Mouse (Mus musculus) embryonic facial prominence, embryonic 15.5 days (tissue): ENCODE data around the gene Cpsf3. TPM values are rescaled to one million over a fixed set of nuclear protein-coding genes. Genes with fewer than 3 reads are reported as not detected.

ENCODE experiments used
- ATAC-seq: fragments of 200-750 bp; cut with Nextera tagmentation; 2 replicates; pipeline ENCODE4 v1.8.0; 2017; ENCODE audit warnings: low read depth, moderate TSS enrichment; ENCODE audit not compliant: insufficient number of reproducible peaks, low FRiP score, low TSS enrichment
- H3K27ac ChIP-seq: fragments of 300-500 bp; sonication (generic); replicated peaks from 2 replicates; pipeline ENCODE4 v1.5.1; 2015; ENCODE audit warnings: mild to moderate bottlenecking, inconsistent platforms
- H3K27me3 ChIP-seq: fragments of 300-500 bp; sonication (generic); 2 replicates; pipeline ENCODE4 v1.6.1; 2015; ENCODE audit warnings: inconsistent platforms
- H3K36me3 ChIP-seq: fragments of 300-500 bp; sonication (generic); 2 replicates; pipeline ENCODE4 v1.6.1; 2015; ENCODE audit warnings: mild to moderate bottlenecking, inconsistent platforms
- H3K4me1 ChIP-seq: fragments of 300-500 bp; sonication (generic); 2 replicates; pipeline ENCODE4 v1.6.1; 2015; ENCODE audit warnings: inconsistent platforms
- H3K4me2 ChIP-seq: fragments of 300-500 bp; sonication (generic); replicated peaks from 2 replicates; pipeline ENCODE4 v1.6.1; 2015; ENCODE audit warnings: mild to moderate bottlenecking, inconsistent platforms
- H3K4me3 ChIP-seq: fragments of 300-500 bp; sonication (generic); replicated peaks from 2 replicates; pipeline ENCODE4 v1.5.1; 2015; ENCODE audit warnings: mild to moderate bottlenecking, inconsistent platforms
- H3K9ac ChIP-seq: fragments of 300-500 bp; sonication (generic); 2 replicates; pipeline ENCODE4 v1.6.1; 2015; ENCODE audit warnings: inconsistent platforms
- H3K9me3 ChIP-seq: fragments of 300-500 bp; sonication (generic); replicated peaks from 2 replicates; pipeline ENCODE4 v1.6.1; 2016; ENCODE audit warnings: inconsistent platforms
- WGBS: fragments of 180-500 bp; shearing (Covaris S2); methylation state at CpG from one replicate; pipeline ENCODE4 v1.1.7; 2015; 5-methylcytosine and 5-hydroxymethylcytosine counted together
- polyA plus RNA-seq: library from polyadenylated mRNA; unstranded; fragments of >200 nt; fragmentation: Nextera tagmentation; extraction: Ambion mirVana; gene quantifications from 2 replicates; pipeline ENCODE4 v1.2.1, GENCODE M21; 2015

The Cpsf3 gene
- polyA plus RNA-seq, 1 experiment from 2014 or later, result 96.8 TPM

GRCm38 (mm10) chr12:21337171-21337570 lies 52.0 kb downstream of the Cpsf3 start:
- H3K27me3 ChIP-seq, result no peaks in the 10 kb centered on the region
- H3K9me3 ChIP-seq, result no peaks in the 10 kb centered on the region
- H3K4me1 ChIP-seq, result no peaks in the 10 kb centered on the region
- H3K9ac ChIP-seq, result no peak overlapping the region
- H3K4me2 ChIP-seq, result no peak overlapping the region
- H3K36me3 ChIP-seq, result peaks cover 59% of the 10 kb centered on the region
- 90% methylated on average over 5 of the region's 5 CpGs for WGBS
- H3K27ac ChIP-seq, result no peak overlapping the region
- H3K4me3 ChIP-seq, result no peak overlapping the region
- no peak for ATAC-seq

DNA sequence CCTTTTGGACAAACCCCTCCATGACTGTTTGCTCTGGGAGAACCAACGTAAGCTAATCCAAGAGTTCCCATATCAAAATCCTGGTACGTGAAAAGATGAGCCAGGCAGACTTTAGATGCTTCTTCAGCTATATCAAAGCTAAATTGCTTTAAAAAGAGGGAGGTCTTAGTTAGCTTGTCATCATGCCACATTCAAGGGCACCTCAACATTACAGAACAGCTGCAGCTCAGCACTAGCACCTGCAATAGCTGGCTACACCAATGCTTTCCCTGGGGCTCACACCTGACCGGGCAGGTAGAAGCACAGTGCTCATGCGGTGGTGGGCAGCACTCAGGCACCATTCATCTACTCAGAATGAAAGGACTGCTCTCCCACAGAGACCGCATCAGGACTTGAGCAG lies 55.5 kb downstream of the Cpsf3 start:
- Histone ChIP-seq H3K27ac (no peak overlapping the region), H3K27me3 (no peaks in the 10 kb centered on the region), H3K4me3 (no peak overlapping the region), H3K4me1 (no peaks in the 10 kb centered on the region), H3K36me3 (peaks cover 34% of the 10 kb centered on the region), H3K9me3 (no peaks in the 10 kb centered on the region), H3K4me2 (no peak overlapping the region), H3K9ac (no peak overlapping the region)
- no peak for ATAC-seq
- WGBS, result 91% methylated on average over 5 of the region's 5 CpGs

- WGBS, result 89% methylated on average over 7 of the region's 7 CpGs
- Histone ChIP-seq H3K4me1 (no peaks in the 10 kb centered on the region), H3K36me3 (peaks cover 35% of the 10 kb centered on the region), H3K27ac (no peak overlapping the region), H3K9me3 (no peaks in the 10 kb centered on the region), H3K9ac (no peak overlapping the region), H3K4me2 (no peak overlapping the region), H3K27me3 (no peaks in the 10 kb centered on the region), H3K4me3 (no peak overlapping the region)
- no peak for ATAC-seq
Measured at GRCm38 (mm10) chr12:21346972-21347371, 61.8 kb downstream of the Cpsf3 start.

GRCm38 (mm10) chr12:21350113-21350876 lies 65.1 kb downstream of the Cpsf3 start:
- no peaks in the 10 kb centered on the region for H3K27me3 ChIP-seq
- peaks cover 55% of the 10 kb centered on the region for H3K36me3 ChIP-seq
- no peak overlapping the region for H3K4me2 ChIP-seq
- H3K4me1 ChIP-seq, result no peaks in the 10 kb centered on the region
- WGBS, result 67% methylated on average over 7 of the region's 7 CpGs
- no peak overlapping the region for H3K27ac ChIP-seq
- H3K9me3 ChIP-seq, result no peaks in the 10 kb centered on the region
- H3K4me3 ChIP-seq, result no peak overlapping the region
- ATAC-seq, result no peak
- no peak overlapping the region for H3K9ac ChIP-seq

- 92% methylated on average over 8 of the region's 8 CpGs for WGBS
- H3K36me3 ChIP-seq, result peaks cover 55% of the 10 kb centered on the region
- no peak for ATAC-seq
- no peak overlapping the region for H3K27ac ChIP-seq
- no peak overlapping the region for H3K4me2 ChIP-seq
- H3K27me3 ChIP-seq, result no peaks in the 10 kb centered on the region
- H3K9ac ChIP-seq, result no peak overlapping the region
- H3K4me1 ChIP-seq, result no peaks in the 10 kb centered on the region
- H3K9me3 ChIP-seq, result no peaks in the 10 kb centered on the region
- no peak overlapping the region for H3K4me3 ChIP-seq
Measured at GRCm38 (mm10) chr12:21353681-21354080, 68.5 kb downstream of the Cpsf3 start.

DNA sequence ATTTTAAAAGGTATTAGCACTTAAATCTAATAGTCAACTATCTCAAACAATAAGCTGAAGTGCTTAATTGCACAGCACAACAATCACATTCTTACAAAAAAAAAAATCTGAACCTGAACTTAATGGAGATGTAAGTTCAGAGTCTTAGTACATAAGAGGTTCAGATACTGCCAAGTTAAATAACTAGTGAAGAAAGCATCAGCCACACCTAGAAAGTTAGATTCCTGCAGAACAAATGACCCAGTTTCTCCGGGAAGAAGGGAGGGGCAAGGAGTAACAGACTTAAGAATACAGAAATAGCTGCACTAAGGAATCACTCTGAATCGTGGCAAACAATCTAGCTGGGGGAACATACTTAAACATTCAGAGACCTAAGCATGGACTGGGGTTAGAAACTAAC lies 77.5 kb downstream of the Cpsf3 start:
- Histone ChIP-seq H3K4me2 (no peak overlapping the region), H3K4me3 (no peak overlapping the region), H3K27me3 (no peaks in the 10 kb centered on the region), H3K9ac (no peak overlapping the region), H3K27ac (no peak overlapping the region), H3K4me1 (0 out of 2 replicates have a peak, but pooled peaks cover 2% of the 10 kb centered on the region), H3K9me3 (no peaks in the 10 kb centered on the region), H3K36me3 (no peaks in the 10 kb centered on the region)
- no peak for ATAC-seq
- 57% methylated on average over 2 of the region's 2 CpGs for WGBS

GRCm38 (mm10) chr12:21363195-21363594 lies 78.0 kb downstream of the Cpsf3 start:
- Histone ChIP-seq H3K27me3 (no peaks in the 10 kb centered on the region), H3K4me2 (no peak overlapping the region), H3K36me3 (no peaks in the 10 kb centered on the region), H3K4me3 (no peak overlapping the region), H3K9me3 (no peaks in the 10 kb centered on the region), H3K9ac (no peak overlapping the region), H3K4me1 (0 out of 2 replicates have a peak, but pooled peaks cover 2% of the 10 kb centered on the region), H3K27ac (no peak overlapping the region)
- ATAC-seq, result no peak
- WGBS, result 80% methylated on average over 3 of the region's 3 CpGs

Other genes starting within 250 kb of the Cpsf3 start
- 52.6 and 54.2 TPM in 2 replicates for gene Itgb1bp1, start 893 bp downstream of the Cpsf3 start, polyA plus RNA-seq
- 48.6 and 51.5 TPM in 2 replicates for gene Iah1, start 31.0 kb downstream of the Cpsf3 start, polyA plus RNA-seq
- 35.6 and 44.2 TPM in 2 replicates for gene Adam17, start 88.2 kb downstream of the Cpsf3 start, polyA plus RNA-seq
- 527 and 542 TPM in 2 replicates for gene Ywhaq, start 132.2 kb downstream of the Cpsf3 start, polyA plus RNA-seq